17 mouse cellular contexts compared by ENCODE assay signal in genomic region chr2:110839559-110840243, GRCm38 (mm10).
DNase-seq lines count a peak whose midpoint lies in the region; ATAC-seq and TF ChIP-seq lines count a peak whose summit lies in the region.
"Had no signal": no experiment of that assay in that cellular context is flagged by ENCODE, and none has a peak within 500 bp of the region (broad histone marks: within the 10 kb centered on the region; RNA-seq: fewer than 3 reads in every experiment).

No protein-coding gene starts in this region.

- no peak for ATAC-seq in heart, embryonic 13.5 days (ENCODE audit: extremely low read depth, insufficient number of reproducible peaks, low FRiP score, low TSS enrichment)
- no peak for ATAC-seq in heart, embryonic 12.5 days (ENCODE audit: insufficient number of reproducible peaks, low FRiP score)
- peak; percentile 92 for ATAC-seq in forebrain, postnatal 0 days
- peak; percentile 34; the same call in 1 of the 2 replicates for ATAC-seq in midbrain, embryonic 14.5 days (ENCODE audit: low FRiP score, low TSS enrichment)

- no peak for TF ChIP-seq POLR2A in cortical plate, adult 2 months (IDR thresholded peaks at IDR 0.05; ENCODE audit: extremely low read depth, insufficient read depth, low read length)

- H3K27me3 ChIP-seq in heart, embryonic 13.5 days (replicated peaks): no peaks in the 10 kb centered on the region
- no peaks in the 10 kb centered on the region for H3K27me3 ChIP-seq in heart, embryonic 12.5 days (replicated peaks)
- H3K27me3 ChIP-seq in forebrain, postnatal 0 days (ENCODE audit: insufficient read depth, low read length): no peaks in the 10 kb centered on the region
- H3K27me3 ChIP-seq in midbrain, embryonic 14.5 days (ENCODE audit: control insufficient read depth, insufficient read depth, low read length): no peaks in the 10 kb centered on the region
- H3K27me3 ChIP-seq: embryonic facial prominence, embryonic 15.5 days; limb, embryonic 12.5 days; liver, embryonic 15.5 days had no signal

- H3K4me1 ChIP-seq in heart, embryonic 13.5 days: peaks cover 5% of the 10 kb centered on the region; the same call in 1 of the 2 replicates
- 0 out of 2 replicates have a peak, but pooled peaks cover 3% of the 10 kb centered on the region for H3K4me1 ChIP-seq in heart, embryonic 12.5 days (replicated peaks)
- H3K4me1 ChIP-seq in cortical plate, adult 2 months (ENCODE audit: control insufficient read depth, insufficient read depth, low read length): no peaks in the 10 kb centered on the region; the same call in 1 of the 2 replicates
- H3K4me1 ChIP-seq in forebrain, postnatal 0 days (ENCODE audit: insufficient read depth): no peaks in the 10 kb centered on the region
- peaks cover 7% of the 10 kb centered on the region; the same call in 1 of the 2 replicates for H3K4me1 ChIP-seq in midbrain, embryonic 14.5 days (ENCODE audit: control insufficient read depth, insufficient read depth, low read length)
- H3K4me1 ChIP-seq: embryonic facial prominence, embryonic 15.5 days; limb, embryonic 12.5 days; liver, embryonic 15.5 days had no signal

- H3K9ac ChIP-seq in heart, embryonic 13.5 days: no peak overlapping the region
- H3K9ac ChIP-seq in heart, embryonic 12.5 days: no peak overlapping the region
- H3K9ac ChIP-seq in forebrain, postnatal 0 days: no peak overlapping the region
- no peak overlapping the region for H3K9ac ChIP-seq in midbrain, embryonic 14.5 days (replicated peaks; ENCODE audit: low read length)
- H3K9ac ChIP-seq: embryonic facial prominence, embryonic 15.5 days; limb, embryonic 12.5 days; liver, embryonic 15.5 days had no signal

- peak; percentile 46 for DNase-seq in forebrain, postnatal 0 days
- peak; percentile 47 for DNase-seq in midbrain, embryonic 14.5 days
- no peak for DNase-seq in c-Kit-positive CD71-positive TER-119-positive erythroid progenitor cells, embryonic 14.5 days (ENCODE audit: low spot score)
- DNase-seq in layer of hippocampus, adult 11-12 months (ENCODE audit: low spot score): no peak
- DNase-seq: B cell, adult 2 months; cerebellum, postnatal 10 days; kidney, adult 11 months; kidney, postnatal 25 days; lung, postnatal 4 days; right cerebral cortex, postnatal 4 days; thymus, postnatal 4 days had no signal

- no peaks in the 10 kb centered on the region for H3K9me3 ChIP-seq in heart, embryonic 13.5 days
- no peaks in the 10 kb centered on the region for H3K9me3 ChIP-seq in heart, embryonic 12.5 days (replicated peaks)
- H3K9me3 ChIP-seq in forebrain, postnatal 0 days (ENCODE audit: low read length): no peaks in the 10 kb centered on the region
- H3K9me3 ChIP-seq in midbrain, embryonic 14.5 days (ENCODE audit: control insufficient read depth, low read length): no peaks in the 10 kb centered on the region
- H3K9me3 ChIP-seq: embryonic facial prominence, embryonic 15.5 days; limb, embryonic 12.5 days; liver, embryonic 15.5 days had no signal

- H3K27ac ChIP-seq in heart, embryonic 13.5 days (replicated peaks): no peak overlapping the region
- H3K27ac ChIP-seq in heart, embryonic 12.5 days (ENCODE audit: poor library complexity, severe bottlenecking): no peak overlapping the region
- H3K27ac ChIP-seq in cortical plate, adult 2 months (ENCODE audit: insufficient read depth, low read length): no peak overlapping the region
- H3K27ac ChIP-seq in forebrain, postnatal 0 days (ENCODE audit: low read depth, low read length): no peak overlapping the region; the same call in 1 of the 2 replicates
- H3K27ac ChIP-seq in midbrain, embryonic 14.5 days (replicated peaks; ENCODE audit: low read depth, low read length): no peak overlapping the region
- H3K27ac ChIP-seq: embryonic facial prominence, embryonic 15.5 days; limb, embryonic 12.5 days; liver, embryonic 15.5 days had no signal

- no peak overlapping the region for H3K4me3 ChIP-seq in heart, embryonic 13.5 days
- H3K4me3 ChIP-seq in heart, embryonic 12.5 days: no peak overlapping the region
- H3K4me3 ChIP-seq in cortical plate, adult 2 months (ENCODE audit: insufficient read depth, low read length): peak overlapping the region; percentile 26; the same call in 1 of the 2 replicates
- H3K4me3 ChIP-seq in forebrain, postnatal 0 days (ENCODE audit: low read depth, low read length): peak overlapping the region; percentile 11
- H3K4me3 ChIP-seq in midbrain, embryonic 14.5 days (replicated peaks; ENCODE audit: low read depth, low read length): no peak overlapping the region
- H3K4me3 ChIP-seq: embryonic facial prominence, embryonic 15.5 days; limb, embryonic 12.5 days; liver, embryonic 15.5 days had no signal

- 37% methylated on average over 7 of the region's 7 CpGs for WGBS in heart, embryonic 13.5 days
- WGBS in heart, embryonic 12.5 days: 44% methylated on average over 7 of the region's 7 CpGs
- 30% methylated on average over 7 of the region's 7 CpGs for WGBS in forebrain, postnatal 0 days
- 7% methylated on average over 7 of the region's 7 CpGs for WGBS in midbrain, embryonic 14.5 days

- H3K36me3 ChIP-seq in heart, embryonic 13.5 days: no peaks in the 10 kb centered on the region
- H3K36me3 ChIP-seq in heart, embryonic 12.5 days: no peaks in the 10 kb centered on the region
- no peaks in the 10 kb centered on the region for H3K36me3 ChIP-seq in forebrain, postnatal 0 days (ENCODE audit: insufficient read depth)
- no peaks in the 10 kb centered on the region for H3K36me3 ChIP-seq in midbrain, embryonic 14.5 days (ENCODE audit: control insufficient read depth, insufficient read depth, low read length)
- H3K36me3 ChIP-seq: embryonic facial prominence, embryonic 15.5 days; limb, embryonic 12.5 days; liver, embryonic 15.5 days had no signal

- 0 out of 2 replicates have a peak overlapping the region, but pooled peaks have one; percentile 6 for H3K4me2 ChIP-seq in heart, embryonic 13.5 days
- no peak overlapping the region for H3K4me2 ChIP-seq in heart, embryonic 12.5 days
- H3K4me2 ChIP-seq in forebrain, postnatal 0 days (ENCODE audit: low read depth): peak overlapping the region; percentile 5; the same call in 1 of the 2 replicates
- H3K4me2 ChIP-seq in midbrain, embryonic 14.5 days (ENCODE audit: low read length): 0 out of 2 replicates have a peak overlapping the region, but pooled peaks have one; percentile 19
- H3K4me2 ChIP-seq: embryonic facial prominence, embryonic 15.5 days; limb, embryonic 12.5 days; liver, embryonic 15.5 days had no signal

- TF ChIP-seq CTCF in cortical plate, adult 2 months (IDR thresholded peaks at IDR 0.05; ENCODE audit: extremely low read depth, insufficient read depth, low read length): no peak
- TF ChIP-seq CTCF in forebrain, postnatal 0 days (IDR thresholded peaks at IDR 0.05; ENCODE audit: low read depth): no peak

Comparison
In these comparisons a context has a peak if more than half of its experiments do, and no peak if none do; other contexts are left out.
1. ATAC-seq: peak in forebrain, postnatal 0 days (single experiment) and midbrain, embryonic 14.5 days (single experiment); none in heart, embryonic 13.5 days (single experiment) and heart, embryonic 12.5 days (single experiment).
2. H3K4me3 ChIP-seq: peak in cortical plate, adult 2 months (single experiment) and forebrain, postnatal 0 days (single experiment); none in heart, embryonic 13.5 days (single experiment), heart, embryonic 12.5 days (single experiment) and midbrain, embryonic 14.5 days (single experiment).
3. DNase-seq: peak in forebrain, postnatal 0 days (single experiment) and midbrain, embryonic 14.5 days (single experiment); none in c-Kit-positive CD71-positive TER-119-positive erythroid progenitor cells, embryonic 14.5 days (single experiment) and layer of hippocampus, adult 11-12 months (single experiment).